Mouse (Mus musculus): ENCODE results near the gene Cuta. TPM values are rescaled to one million over a fixed set of nuclear protein-coding genes. Genes with fewer than 3 reads are reported as not detected.
"Not testable (repeated sequence)": the region's sequence is repeated elsewhere in the genome, so short reads cannot be mapped to it uniquely, and the experiment has no call there.

Cuta gene
- polyA plus RNA-seq, 1 experiment from 2014 or later, result 203 TPM

GRCm38 (mm10) chr17:26932839-26933398 is 6.5 kb downstream of the Cuta start, which contains the start of gene Phf1:
Phf1 (plus strand) TSS chr17:26933052.
- Histone ChIP-seq H3K4me3 (replicated peaks) (peak within 1 kb of the TSS; percentile 75), H3K27me3 (no peaks in the 10 kb centered on the region), H3K9ac (peak within 1 kb of the TSS; percentile 81), H3K27ac (peak within 1 kb of the TSS; percentile 91), H3K36me3 (peaks cover 61% of the 10 kb centered on the region), H3K4me2 (peak within 1 kb of the TSS; percentile 97), H3K9me3 (replicated peaks) (no peaks in the 10 kb centered on the region), H3K4me1 (peaks cover 35% of the 10 kb centered on the region)
- ATAC-seq (replicated peaks; ENCODE audit: low FRiP score), result peak; percentile 86
- WGBS, result under 1% methylated on average over 43 of the region's 43 CpGs

GRCm38 (mm10) chr17:26931795-26932194 is 7.6 kb downstream of the Cuta start:
- not testable (repeated sequence) for H3K27me3 ChIP-seq; H3K4me3 ChIP-seq (replicated peaks); H3K9me3 ChIP-seq (replicated peaks); ATAC-seq (replicated peaks; ENCODE audit: low FRiP score); H3K9ac ChIP-seq; H3K4me2 ChIP-seq
- H3K4me1 ChIP-seq, result peaks cover 26% of the 10 kb centered on the region
- 65% methylated on average over 7 of the region's 7 CpGs for WGBS
- peak overlapping the region; percentile 91; the same call in 1 of the 2 replicates for H3K27ac ChIP-seq
- H3K36me3 ChIP-seq, result peaks cover 63% of the 10 kb centered on the region

GRCm38 (mm10) chr17:26925414-26925813 is 14.0 kb downstream of the Cuta start:
- H3K36me3 ChIP-seq, result peaks cover 74% of the 10 kb centered on the region
- not testable (repeated sequence) for H3K27me3 ChIP-seq; H3K4me3 ChIP-seq (replicated peaks); H3K4me1 ChIP-seq; H3K9ac ChIP-seq; H3K27ac ChIP-seq; ATAC-seq (replicated peaks; ENCODE audit: low FRiP score); H3K9me3 ChIP-seq (replicated peaks); H3K4me2 ChIP-seq
- WGBS, result 94% methylated on average over 9 of the region's 9 CpGs

- not testable (repeated sequence) for H3K4me3 ChIP-seq (replicated peaks); H3K27ac ChIP-seq; H3K4me2 ChIP-seq; H3K27me3 ChIP-seq; ATAC-seq (replicated peaks; ENCODE audit: low FRiP score); H3K9ac ChIP-seq; H3K9me3 ChIP-seq (replicated peaks)
- WGBS, result 94% methylated on average over 6 of the region's 6 CpGs
- H3K4me1 ChIP-seq, result peaks cover 15% of the 10 kb centered on the region
- H3K36me3 ChIP-seq, result peaks cover 50% of the 10 kb centered on the region
These were observed 17.0 kb downstream of the Cuta start for GRCm38 (mm10) chr17:26922368-26922767.

- H3K9me3 ChIP-seq (replicated peaks); H3K4me3 ChIP-seq (replicated peaks); H3K4me2 ChIP-seq; H3K27me3 ChIP-seq; H3K9ac ChIP-seq; H3K27ac ChIP-seq; ATAC-seq (replicated peaks; ENCODE audit: low FRiP score): not testable (repeated sequence)
- peaks cover 24% of the 10 kb centered on the region for H3K36me3 ChIP-seq
- 85% methylated on average over 2 of the region's 2 CpGs for WGBS
- H3K4me1 ChIP-seq, result peaks cover 15% of the 10 kb centered on the region
These were observed 19.9 kb downstream of the Cuta start for GRCm38 (mm10) chr17:26919516-26919915.

- Histone ChIP-seq H3K4me3 (replicated peaks) (peak overlapping the region; percentile 81), H3K9ac (peak overlapping the region; percentile 31; the same call in 1 of the 2 replicates)
These were observed 21.0 kb downstream of the Cuta start for GRCm38 (mm10) chr17:26918343-26918742.

GRCm38 (mm10) chr17:26917560-26917959 is 21.8 kb downstream of the Cuta start:
- H3K36me3 ChIP-seq, result peaks cover 14% of the 10 kb centered on the region
- H3K27ac ChIP-seq, result peak overlapping the region; percentile 85
- peak overlapping the region; percentile 81 for H3K4me3 ChIP-seq (replicated peaks)
- peak overlapping the region; percentile 64 for H3K4me2 ChIP-seq
- H3K9ac ChIP-seq, result peak overlapping the region; percentile 64
- not testable (repeated sequence) for H3K27me3 ChIP-seq; H3K9me3 ChIP-seq (replicated peaks); ATAC-seq (replicated peaks; ENCODE audit: low FRiP score)
- H3K4me1 ChIP-seq, result peaks cover 15% of the 10 kb centered on the region
- WGBS, result under 1% methylated on average over 12 of the region's 12 CpGs

More at GRCm38 (mm10) chr17:26918343-26918742, 21.0 kb downstream of the Cuta start:
- H3K4me2 ChIP-seq, result peak overlapping the region; percentile 64
- H3K27ac ChIP-seq, result no peak overlapping the region
- no peaks in the 10 kb centered on the region for H3K27me3 ChIP-seq
- no peaks in the 10 kb centered on the region for H3K9me3 ChIP-seq (replicated peaks)
- peaks cover 15% of the 10 kb centered on the region for H3K4me1 ChIP-seq
- ATAC-seq (replicated peaks; ENCODE audit: low FRiP score), result no peak
- H3K36me3 ChIP-seq, result peaks cover 17% of the 10 kb centered on the region
- 81% methylated on average over 2 of the region's 2 CpGs for WGBS

GRCm38 (mm10) chr17:26916711-26917482 is 22.5 kb downstream of the Cuta start, which contains the start of gene Kifc5b:
Kifc5b (plus strand) TSS chr17:26917091.
- ATAC-seq (replicated peaks; ENCODE audit: low FRiP score), result peak; percentile 99
- Histone ChIP-seq H3K9ac (peak within 1 kb of the TSS; percentile 64), H3K4me3 (replicated peaks) (peak within 1 kb of the TSS; percentile 81), H3K4me1 (peaks cover 15% of the 10 kb centered on the region), H3K9me3 (replicated peaks) (no peaks in the 10 kb centered on the region), H3K27me3 (no peaks in the 10 kb centered on the region), H3K4me2 (peak within 1 kb of the TSS; percentile 64), H3K36me3 (peaks cover 14% of the 10 kb centered on the region), H3K27ac (peak within 1 kb of the TSS; percentile 85)
- WGBS, result under 1% methylated on average over 72 of the region's 72 CpGs

- Histone ChIP-seq H3K9me3 (replicated peaks) (no peaks in the 10 kb centered on the region), H3K4me3 (replicated peaks) (no peak overlapping the region), H3K36me3 (0 out of 2 replicates have a peak, but pooled peaks cover 4% of the 10 kb centered on the region), H3K9ac (no peak overlapping the region), H3K27ac (no peak overlapping the region), H3K4me2 (no peak overlapping the region), H3K4me1 (peaks cover 15% of the 10 kb centered on the region), H3K27me3 (no peaks in the 10 kb centered on the region)
- 52% methylated on average over 1 of the region's 1 CpGs for WGBS
- ATAC-seq (replicated peaks; ENCODE audit: low FRiP score), result no peak
These were observed 24.1 kb downstream of the Cuta start for GRCm38 (mm10) chr17:26915248-26915647.

- not testable (repeated sequence) for H3K27ac ChIP-seq; H3K9ac ChIP-seq; H3K36me3 ChIP-seq; H3K4me3 ChIP-seq (replicated peaks); ATAC-seq (replicated peaks; ENCODE audit: low FRiP score); H3K4me2 ChIP-seq; H3K9me3 ChIP-seq (replicated peaks); H3K27me3 ChIP-seq; H3K4me1 ChIP-seq
- WGBS, result 90% methylated on average over 15 of the region's 15 CpGs
These were observed 31.9 kb downstream of the Cuta start for GRCm38 (mm10) chr17:26907506-26907905.

- 55% methylated on average over 5 of the region's 5 CpGs for WGBS
- no peaks in the 10 kb centered on the region for H3K27me3 ChIP-seq
- no peaks in the 10 kb centered on the region for H3K9me3 ChIP-seq (replicated peaks)
- H3K4me2 ChIP-seq, result no peak overlapping the region
- ATAC-seq (replicated peaks; ENCODE audit: low FRiP score), result no peak
- no peak overlapping the region for H3K4me3 ChIP-seq (replicated peaks)
- no peak overlapping the region for H3K27ac ChIP-seq
- H3K4me1 ChIP-seq, result no peaks in the 10 kb centered on the region
- no peak overlapping the region for H3K9ac ChIP-seq
- H3K36me3 ChIP-seq, result no peaks in the 10 kb centered on the region
These were observed 35.0 kb downstream of the Cuta start for GRCm38 (mm10) chr17:26904320-26904719.

- H3K9ac ChIP-seq, result no peak overlapping the region
- H3K36me3 ChIP-seq, result no peaks in the 10 kb centered on the region
- H3K27me3 ChIP-seq, result 0 out of 2 replicates have a peak, but pooled peaks cover 2% of the 10 kb centered on the region
- H3K4me2 ChIP-seq, result no peak overlapping the region
- ATAC-seq (replicated peaks; ENCODE audit: low FRiP score), result no peak
- H3K27ac ChIP-seq, result no peak overlapping the region
- no peaks in the 10 kb centered on the region for H3K4me1 ChIP-seq
- no peak overlapping the region for H3K4me3 ChIP-seq (replicated peaks)
- 77% methylated on average over 6 of the region's 6 CpGs for WGBS
- no peaks in the 10 kb centered on the region for H3K9me3 ChIP-seq (replicated peaks)
These were observed 38.5 kb downstream of the Cuta start for GRCm38 (mm10) chr17:26900916-26901315.
